ENCODE assay signal across 13 mouse cellular contexts in genomic region chr15:98672592-98672991, GRCm38 (mm10). TPM values are rescaled to one million over a fixed set of nuclear protein-coding genes. Genes with fewer than 3 reads are reported as not detected.
A peak's percentile ranks its signal among the peaks of the same experiment; 100 is the strongest.
DNase-seq lines count a peak whose midpoint lies in the region; ATAC-seq lines count a peak whose summit lies in the region.
"Had no signal": no experiment of that assay in that cellular context is flagged by ENCODE, and none has a peak within 500 bp of the region (broad histone marks: within the 10 kb centered on the region; RNA-seq: fewer than 3 reads in every experiment).

No protein-coding gene starts in this region.

- peak overlapping the region; percentile 13; the same call in 1 of the 2 replicates for H3K9ac ChIP-seq in hindbrain, embryonic 13.5 days
- no peak overlapping the region for H3K9ac ChIP-seq in hindbrain, embryonic 12.5 days
- H3K9ac ChIP-seq: kidney, embryonic 15.5 days had no signal

- no peak overlapping the region for H3K4me3 ChIP-seq in hindbrain, embryonic 13.5 days
- H3K4me3 ChIP-seq in hindbrain, embryonic 12.5 days: no peak overlapping the region
- H3K4me3 ChIP-seq in heart, embryonic 10.5 days: no peak overlapping the region
- H3K4me3 ChIP-seq: kidney, embryonic 15.5 days had no signal

- H3K27me3 ChIP-seq in hindbrain, embryonic 13.5 days: no peaks in the 10 kb centered on the region
- peaks cover 34% of the 10 kb centered on the region for H3K27me3 ChIP-seq in hindbrain, embryonic 12.5 days
- H3K27me3 ChIP-seq in heart, embryonic 10.5 days (ENCODE audit: insufficient read depth, poor library complexity, severe bottlenecking): peaks cover 46% of the 10 kb centered on the region
- H3K27me3 ChIP-seq: CH12.LX had no signal

- WGBS in hindbrain, embryonic 13.5 days: 76% methylated on average over 4 of the region's 4 CpGs
- WGBS in hindbrain, embryonic 12.5 days: 83% methylated on average over 4 of the region's 4 CpGs
- 28% methylated on average over 4 of the region's 4 CpGs for WGBS in heart, embryonic 10.5 days

- H3K9me3 ChIP-seq in hindbrain, embryonic 13.5 days: no peaks in the 10 kb centered on the region
- H3K9me3 ChIP-seq in hindbrain, embryonic 12.5 days (replicated peaks): no peaks in the 10 kb centered on the region
- H3K9me3 ChIP-seq in heart, embryonic 10.5 days: no peaks in the 10 kb centered on the region
- H3K9me3 ChIP-seq: kidney, embryonic 15.5 days had no signal

- H3K4me2 ChIP-seq in hindbrain, embryonic 13.5 days: no peak overlapping the region
- H3K4me2 ChIP-seq in hindbrain, embryonic 12.5 days (replicated peaks): no peak overlapping the region
- H3K4me2 ChIP-seq: kidney, embryonic 15.5 days had no signal

- peaks cover 5% of the 10 kb centered on the region; the same call in 1 of the 2 replicates for H3K36me3 ChIP-seq in hindbrain, embryonic 13.5 days
- 0 out of 2 replicates have a peak, but pooled peaks cover 4% of the 10 kb centered on the region for H3K36me3 ChIP-seq in hindbrain, embryonic 12.5 days
- no peaks in the 10 kb centered on the region for H3K36me3 ChIP-seq in heart, embryonic 10.5 days
- H3K36me3 ChIP-seq: kidney, embryonic 15.5 days had no signal

- no peak for ATAC-seq in hindbrain, embryonic 13.5 days (ENCODE audit: low FRiP score)
- no peak for ATAC-seq in hindbrain, embryonic 12.5 days (ENCODE audit: low FRiP score)
- ATAC-seq in megakaryocyte progenitor cell, adult 5-6 weeks (replicated peaks; ENCODE audit: poor library complexity): peak; percentile 34

- peak; percentile 74 for DNase-seq in adipocyte (ENCODE audit: low spot score)
- no peak for DNase-seq in heart, embryonic 10.5 days (ENCODE audit: low spot score)
- DNase-seq in thymus, postnatal 10 days (ENCODE audit: low spot score in 2 of 2): no peak
- no peak for DNase-seq in T-cell, adult 2 months (ENCODE audit: low spot score)
- DNase-seq in left cerebral cortex, adult 9 months (ENCODE audit: low spot score in 2 of 2): no peak
- DNase-seq: cerebellum, postnatal 10 days; liver had no signal

- peaks cover 35% of the 10 kb centered on the region for H3K4me1 ChIP-seq in hindbrain, embryonic 13.5 days (replicated peaks)
- H3K4me1 ChIP-seq in hindbrain, embryonic 12.5 days: peaks cover 43% of the 10 kb centered on the region
- peaks cover 41% of the 10 kb centered on the region for H3K4me1 ChIP-seq in heart, embryonic 10.5 days

- no peak overlapping the region for H3K27ac ChIP-seq in hindbrain, embryonic 13.5 days
- H3K27ac ChIP-seq in hindbrain, embryonic 12.5 days: no peak overlapping the region; the same call in 1 of the 2 replicates
- peak overlapping the region; percentile 56; the same call in 1 of the 2 replicates for H3K27ac ChIP-seq in heart, embryonic 10.5 days
- H3K27ac ChIP-seq: kidney, embryonic 15.5 days had no signal

RNA-seq across cellular contexts. Expression of gene Rnd1, which starts 4.7 kb away (rescaled TPM):
- polyA plus RNA-seq in hindbrain, embryonic 13.5 days (2015; fragmentation: Nextera tagmentation; extraction: Ambion mirVana): 7.3 and 7.4 TPM in 2 replicates
- 6.4 and 6.5 TPM in 2 replicates for polyA plus RNA-seq in hindbrain, embryonic 12.5 days (2016; fragmentation: Nextera tagmentation; extraction: Ambion mirVana)
- polyA plus RNA-seq in heart, embryonic 10.5 days (2016; fragmentation: Nextera tagmentation; extraction: Ambion mirVana): 1.7 and 2.8 TPM in 2 replicates
- 1.1 and 1.7 TPM in 2 replicates for total RNA-seq in megakaryocyte progenitor cell, adult 5-6 weeks (2015)
- total RNA-seq in megakaryocyte progenitor cell, adult 5-6 weeks (2017): 3.3 and 3.5 TPM in 2 replicates

RNA-seq across cellular contexts. Expression of gene Ddx23, which starts 9.9 kb away (rescaled TPM):
- 27.5 and 28.0 TPM in 2 replicates for polyA plus RNA-seq in hindbrain, embryonic 13.5 days (2015; fragmentation: Nextera tagmentation; extraction: Ambion mirVana)
- polyA plus RNA-seq in hindbrain, embryonic 12.5 days (2016; fragmentation: Nextera tagmentation; extraction: Ambion mirVana): 21.9 and 26.6 TPM in 2 replicates
- polyA plus RNA-seq in heart, embryonic 10.5 days (2016; fragmentation: Nextera tagmentation; extraction: Ambion mirVana): 15.6 and 17.5 TPM in 2 replicates
- total RNA-seq in megakaryocyte progenitor cell, adult 5-6 weeks (2015): 22.1 and 25.0 TPM in 2 replicates
- 88.0 and 121 TPM in 2 replicates for total RNA-seq in megakaryocyte progenitor cell, adult 5-6 weeks (2017)

RNA-seq across cellular contexts. Expression of gene Ccdc65, which starts 35.4 kb away (rescaled TPM):
- polyA plus RNA-seq in hindbrain, embryonic 13.5 days (2015; fragmentation: Nextera tagmentation; extraction: Ambion mirVana): 3.6 and 4.3 TPM in 2 replicates
- polyA plus RNA-seq in hindbrain, embryonic 12.5 days (2016; fragmentation: Nextera tagmentation; extraction: Ambion mirVana): 3.1 and 3.5 TPM in 2 replicates
- 0.44 and 0.46 TPM in 2 replicates for polyA plus RNA-seq in heart, embryonic 10.5 days (2016; fragmentation: Nextera tagmentation; extraction: Ambion mirVana)
- not detected in 2 replicates for total RNA-seq in megakaryocyte progenitor cell, adult 5-6 weeks (2015)
- not detected in 2 replicates for total RNA-seq in megakaryocyte progenitor cell, adult 5-6 weeks (2017)
- polyA plus RNA-seq: spleen, adult 2 months had no signal

RNA-seq across cellular contexts. Expression of gene Cacnb3, which starts 42.0 kb away (rescaled TPM):
- 124 and 135 TPM in 2 replicates for polyA plus RNA-seq in hindbrain, embryonic 13.5 days (2015; fragmentation: Nextera tagmentation; extraction: Ambion mirVana)
- polyA plus RNA-seq in hindbrain, embryonic 12.5 days (2016; fragmentation: Nextera tagmentation; extraction: Ambion mirVana): 110 and 113 TPM in 2 replicates
- 9.9 and 23.3 TPM in 2 replicates for polyA plus RNA-seq in heart, embryonic 10.5 days (2016; fragmentation: Nextera tagmentation; extraction: Ambion mirVana)
- total RNA-seq in megakaryocyte progenitor cell, adult 5-6 weeks (2015): not detected in 2 replicates
- not detected in 2 replicates for total RNA-seq in megakaryocyte progenitor cell, adult 5-6 weeks (2017)

RNA-seq across cellular contexts. Expression of gene Fkbp11, which starts 55.4 kb away (rescaled TPM):
- polyA plus RNA-seq in hindbrain, embryonic 13.5 days (2015; fragmentation: Nextera tagmentation; extraction: Ambion mirVana): 5.1 and 6.6 TPM in 2 replicates
- 14.3 and 15.1 TPM in 2 replicates for polyA plus RNA-seq in hindbrain, embryonic 12.5 days (2016; fragmentation: Nextera tagmentation; extraction: Ambion mirVana)
- polyA plus RNA-seq in heart, embryonic 10.5 days (2016; fragmentation: Nextera tagmentation; extraction: Ambion mirVana): 20.5 and 40.8 TPM in 2 replicates
- total RNA-seq in megakaryocyte progenitor cell, adult 5-6 weeks (2015): 45.2 and 50.0 TPM in 2 replicates
- total RNA-seq in megakaryocyte progenitor cell, adult 5-6 weeks (2017): 35.5 and 62.3 TPM in 2 replicates
